Mouse (Mus musculus) forebrain, embryonic 11.5 days (tissue): ENCODE results near the gene Carhsp1. TPM values are rescaled to one million over a fixed set of nuclear protein-coding genes. Genes with fewer than 3 reads are reported as not detected.

Source experiments
- ATAC-seq: fragments of 200-750 bp; cut with Nextera tagmentation; replicated peaks from 2 replicates; pipeline ENCODE4 v1.8.0; 2017; ENCODE audit warnings: moderate TSS enrichment; ENCODE audit not compliant: low FRiP score
- DNase-seq: peaks from one replicate; pipeline ENCODE4 v3.0.0-alpha.2; 2017; ENCODE audit warnings: low spot score
- H3K27ac ChIP-seq: fragments of 300-500 bp; sonication (generic); 2 replicates; pipeline ENCODE4 v1.5.1; 2014; ENCODE audit warnings: low read depth, low read length
- H3K27me3 ChIP-seq: fragments of 300-500 bp; sonication (generic); 2 replicates; pipeline ENCODE4 v1.6.1; 2014; ENCODE audit warnings: mild to moderate bottlenecking, low read length, mixed read lengths; ENCODE audit not compliant: control insufficient read depth, insufficient read depth
- H3K36me3 ChIP-seq: fragments of 300-500 bp; sonication (generic); 2 replicates; pipeline ENCODE4 v1.6.1; 2014; ENCODE audit warnings: mild to moderate bottlenecking, low read length, moderate library complexity, mixed read lengths; ENCODE audit not compliant: control insufficient read depth, insufficient read depth
- H3K4me1 ChIP-seq: fragments of 300-500 bp; sonication (generic); replicated peaks from 2 replicates; pipeline ENCODE4 v1.6.1; 2014; ENCODE audit warnings: low read length, mixed read lengths; ENCODE audit not compliant: control insufficient read depth, insufficient read depth
- H3K4me2 ChIP-seq: fragments of 300-500 bp; sonication (generic); 2 replicates; pipeline ENCODE4 v1.6.1; 2014; ENCODE audit warnings: low read depth, mild to moderate bottlenecking, low read length, moderate library complexity, mixed read lengths; ENCODE audit not compliant: severe bottlenecking
- H3K4me3 ChIP-seq: fragments of 300-500 bp; sonication (generic); 2 replicates; pipeline ENCODE4 v1.5.1; 2014; ENCODE audit warnings: low read depth, low read length
- H3K9ac ChIP-seq: fragments of 300-500 bp; sonication (generic); 2 replicates; pipeline ENCODE4 v1.6.1; 2014; ENCODE audit warnings: low read length
- H3K9me3 ChIP-seq: fragments of 300-500 bp; sonication (generic); 2 replicates; pipeline ENCODE4 v1.6.1; 2016; ENCODE audit warnings: low read length, mixed read lengths; ENCODE audit not compliant: control insufficient read depth
- WGBS: fragments of 180-500 bp; shearing (Covaris S2); extraction: QIAGEN DNeasy Blood & Tissue Kit; methylation state at CpG from one replicate; pipeline ENCODE4 v1.1.7; 2014; 5-methylcytosine and 5-hydroxymethylcytosine counted together
- polyA plus RNA-seq: library from polyadenylated mRNA; unstranded; fragments of >200 nt; fragmentation: Nextera tagmentation; extraction: Ambion mirVana; gene quantifications from 2 replicates; pipeline ENCODE4 v1.2.1, GENCODE M21; 2014

Carhsp1 gene
- polyA plus RNA-seq, 1 experiment from 2014 or later: 55.9 TPM

DNA sequence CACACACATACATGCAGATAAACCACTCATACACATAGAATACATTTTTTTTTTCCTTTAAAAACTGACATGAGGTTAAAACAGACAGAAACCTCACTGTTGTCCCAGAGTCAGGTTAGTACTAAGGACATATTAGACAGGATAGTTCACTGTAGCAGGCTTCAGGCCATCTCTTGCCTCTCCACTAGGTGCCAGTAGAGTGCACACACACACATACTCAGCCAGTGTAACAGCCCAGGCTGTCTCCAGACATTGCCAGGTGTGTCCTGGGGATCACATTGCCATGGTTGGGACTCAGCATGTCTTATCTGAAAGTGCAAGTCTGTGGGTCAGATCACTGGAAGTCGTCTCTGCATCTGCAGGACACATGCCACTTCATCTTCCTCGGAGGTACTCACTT, 28.1 kb downstream of the Carhsp1 start:
- ATAC-seq (peak; percentile 69), DNase-seq (no peak)
- Histone ChIP-seq H3K4me2 (no peak overlapping the region), H3K36me3 (peaks cover 8% of the 10 kb centered on the region; the same call in 1 of the 2 replicates), H3K9me3 (no peaks in the 10 kb centered on the region), H3K27me3 (no peaks in the 10 kb centered on the region), H3K27ac (no peak overlapping the region), H3K4me1 (no peaks in the 10 kb centered on the region), H3K4me3 (no peak overlapping the region), H3K9ac (no peak overlapping the region)
- WGBS: 77% methylated on average over 2 of the region's 2 CpGs

DNA sequence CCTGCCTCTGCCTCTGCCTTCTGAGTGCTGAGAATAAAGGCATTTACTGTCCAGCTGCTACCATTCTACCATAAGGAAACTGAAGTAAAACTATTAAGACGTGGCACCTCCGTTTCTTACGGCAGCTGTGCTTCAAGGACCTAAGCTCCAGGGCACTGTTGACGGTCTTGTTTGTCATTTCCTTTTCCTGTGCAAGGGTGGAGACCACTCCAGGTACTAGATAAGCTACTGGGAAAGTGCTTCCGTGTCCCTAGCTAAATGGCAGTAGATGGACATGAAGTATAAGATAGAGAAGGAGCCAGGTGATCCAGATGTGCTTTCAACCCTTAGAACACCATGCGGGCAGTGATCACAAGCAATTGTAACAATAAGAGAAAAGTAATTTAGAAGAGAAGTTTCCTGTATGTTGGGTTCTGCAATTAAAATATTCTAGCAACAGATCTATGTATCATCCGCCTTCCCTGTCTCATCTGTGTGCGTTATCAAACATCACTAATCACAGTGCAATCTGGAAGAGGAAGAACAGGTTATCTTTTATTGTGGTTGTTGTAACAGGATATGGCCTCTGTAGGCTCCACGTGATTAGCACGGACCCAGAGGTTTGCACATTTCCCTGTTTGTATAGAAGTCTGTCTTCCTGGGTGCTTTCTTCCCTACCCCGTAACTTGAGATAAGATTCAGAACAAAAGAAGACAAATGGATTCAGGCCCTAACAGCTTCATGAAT, 32.3 kb downstream of the Carhsp1 start:
- WGBS: 90% methylated on average over 11 of the region's 11 CpGs
- ATAC-seq (no peak), DNase-seq (no peak)
- no peaks in the 10 kb centered on the region for H3K9me3 ChIP-seq
- no peak overlapping the region for H3K9ac ChIP-seq
- peaks cover 11% of the 10 kb centered on the region; the same call in 1 of the 2 replicates for H3K4me1 ChIP-seq
- no peak overlapping the region for H3K4me3 ChIP-seq
- no peak overlapping the region for H3K4me2 ChIP-seq
- H3K27ac ChIP-seq: no peak overlapping the region
- peaks cover 3% of the 10 kb centered on the region; the same call in 1 of the 2 replicates for H3K36me3 ChIP-seq
- no peaks in the 10 kb centered on the region for H3K27me3 ChIP-seq

DNA sequence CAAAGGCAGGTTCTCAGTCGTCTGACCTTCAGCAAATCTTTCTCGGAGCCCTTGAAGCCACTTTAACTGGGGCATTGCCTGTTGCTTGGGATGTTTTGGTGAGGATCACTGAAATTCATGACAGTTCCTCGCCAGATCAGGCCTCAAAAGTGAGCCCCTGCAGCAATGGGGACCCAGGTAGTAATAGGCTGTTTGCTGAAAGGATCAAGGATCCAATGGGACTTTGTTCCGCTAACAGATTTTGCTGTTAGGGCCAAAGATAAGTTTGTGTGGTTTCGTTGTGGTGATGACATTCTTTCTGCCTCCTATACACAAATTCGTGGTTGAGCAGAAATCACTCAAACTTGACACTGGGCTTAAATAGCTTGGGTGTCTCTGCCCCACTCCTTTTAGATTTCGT, 33.8 kb downstream of the Carhsp1 start:
- H3K36me3 ChIP-seq: no peaks in the 10 kb centered on the region; the same call in 1 of the 2 replicates
- peak overlapping the region; percentile 77 for H3K4me2 ChIP-seq
- 51% methylated on average over 7 of the region's 7 CpGs for WGBS
- DNase-seq: no peak
- peak overlapping the region; percentile 88 for H3K9ac ChIP-seq
- H3K27me3 ChIP-seq: no peaks in the 10 kb centered on the region
- no peak for ATAC-seq
- H3K4me1 ChIP-seq: peaks cover 11% of the 10 kb centered on the region; the same call in 1 of the 2 replicates
- peak overlapping the region; percentile 71 for H3K27ac ChIP-seq
- no peaks in the 10 kb centered on the region for H3K9me3 ChIP-seq
- peak overlapping the region; percentile 65 for H3K4me3 ChIP-seq

DNA sequence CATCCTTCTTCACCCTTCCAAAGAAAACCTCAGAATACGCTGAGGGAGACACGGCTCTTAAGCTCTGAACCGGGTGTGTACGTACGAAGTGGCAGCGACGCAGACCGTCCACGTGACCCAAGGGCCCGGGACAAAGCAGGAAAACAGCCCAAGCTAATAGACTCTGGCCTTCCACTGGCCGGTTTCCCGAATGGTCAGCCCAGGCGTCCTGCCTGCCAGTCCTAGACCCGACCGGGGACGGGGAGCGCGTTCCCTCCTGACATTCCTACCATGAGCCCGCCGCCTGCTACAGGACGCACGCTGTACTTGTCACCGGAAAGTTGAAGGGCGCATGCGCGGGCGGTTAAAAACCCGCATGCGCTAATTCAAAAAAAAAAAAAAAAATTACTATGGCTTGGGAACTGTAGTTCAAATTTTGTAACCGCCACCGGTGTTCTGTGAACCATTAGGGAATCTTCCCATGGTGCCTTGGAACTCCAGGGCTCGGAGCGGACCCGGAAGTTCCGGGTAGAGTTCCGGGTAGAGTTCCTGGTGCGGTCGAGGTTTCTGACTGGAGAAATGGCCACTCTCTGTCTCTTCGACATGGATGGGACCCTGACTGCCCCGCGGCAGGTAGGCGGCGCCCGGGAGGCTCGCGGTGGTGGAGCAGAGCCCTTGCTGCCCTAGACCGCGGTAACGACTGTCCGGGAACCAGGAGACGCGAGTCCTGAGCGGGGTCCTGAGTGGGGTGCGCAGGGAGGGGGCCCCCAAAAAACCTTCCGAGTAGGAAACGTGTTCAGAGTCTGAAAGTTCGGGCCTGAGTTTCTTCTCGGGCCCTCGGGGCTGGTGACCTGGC, 34.5 kb downstream of the Carhsp1 start, which contains the start of the genes Pmm2 and Tmem186:
Gene Pmm2, plus strand, starts transcription at position 458 of the 835 bp plus-strand sequence.
Gene Tmem186, minus strand, starts transcription at position 496 of the 835 bp plus-strand sequence.
- Histone ChIP-seq H3K27me3 (no peaks in the 10 kb centered on the region), H3K4me1 (peaks cover 11% of the 10 kb centered on the region; the same call in 1 of the 2 replicates), H3K4me2 (peak within 1 kb of the TSS; percentile 77), H3K4me3 (peak within 1 kb of the TSS; percentile 65), H3K27ac (peak within 1 kb of the TSS; percentile 71), H3K36me3 (no peaks in the 10 kb centered on the region; the same call in 1 of the 2 replicates), H3K9ac (peak within 1 kb of the TSS; percentile 88), H3K9me3 (no peaks in the 10 kb centered on the region)
- peak; percentile 89 for DNase-seq
- ATAC-seq: peak; percentile 90
- WGBS: under 1% methylated on average over 59 of the region's 59 CpGs

DNA sequence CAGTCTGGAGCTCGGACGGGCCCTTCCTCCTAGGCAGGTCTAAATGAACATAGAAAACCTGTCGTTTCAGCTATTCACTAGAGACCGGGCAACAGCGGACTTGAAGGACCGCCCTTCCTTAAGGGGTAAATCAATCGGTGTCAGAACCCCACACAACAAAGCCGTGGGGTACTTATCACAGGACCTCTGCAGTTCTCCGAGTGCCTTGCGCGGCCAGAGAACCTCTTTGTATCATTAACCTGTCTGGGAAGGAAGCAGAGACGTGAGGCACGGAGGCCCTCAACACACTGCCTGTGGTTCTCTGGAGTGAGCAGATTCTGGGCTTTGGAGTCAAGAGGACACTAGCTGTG, 35.1 kb downstream of the Carhsp1 start:
- no peaks in the 10 kb centered on the region for H3K9me3 ChIP-seq
- ATAC-seq (peak; percentile 53; the same call in 1 of the 2 replicates), DNase-seq (peak; percentile 68)
- H3K9ac ChIP-seq: peak overlapping the region; percentile 88
- under 1% methylated on average over 13 of the region's 13 CpGs for WGBS
- H3K4me3 ChIP-seq: peak overlapping the region; percentile 65
- peak overlapping the region; percentile 77 for H3K4me2 ChIP-seq
- peak overlapping the region; percentile 71; the same call in 1 of the 2 replicates for H3K27ac ChIP-seq
- H3K4me1 ChIP-seq: peaks cover 11% of the 10 kb centered on the region; the same call in 1 of the 2 replicates
- no peaks in the 10 kb centered on the region for H3K27me3 ChIP-seq
- H3K36me3 ChIP-seq: peaks cover 3% of the 10 kb centered on the region; the same call in 1 of the 2 replicates

DNA sequence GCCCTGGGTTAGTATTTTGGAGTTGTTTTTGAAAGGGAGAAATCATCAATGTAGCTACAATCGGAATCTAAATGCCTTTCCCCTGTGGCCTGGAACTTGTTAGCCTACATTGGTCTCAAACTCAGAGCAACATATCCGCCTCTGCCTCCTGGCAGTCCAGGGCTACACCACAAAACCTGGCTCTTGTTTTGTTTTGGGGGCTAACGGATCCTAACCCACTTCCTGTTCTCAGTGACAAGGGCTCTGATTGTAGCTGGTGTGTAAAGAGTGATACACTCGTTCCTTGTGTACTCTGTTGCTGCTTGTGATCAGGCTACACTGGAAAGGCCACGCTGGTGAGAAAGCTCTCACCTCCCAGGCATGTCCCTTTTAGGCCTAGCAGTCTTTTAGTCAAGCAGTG, 40.5 kb downstream of the Carhsp1 start:
- ATAC-seq: no peak
- WGBS: 90% methylated on average over 5 of the region's 5 CpGs

DNA sequence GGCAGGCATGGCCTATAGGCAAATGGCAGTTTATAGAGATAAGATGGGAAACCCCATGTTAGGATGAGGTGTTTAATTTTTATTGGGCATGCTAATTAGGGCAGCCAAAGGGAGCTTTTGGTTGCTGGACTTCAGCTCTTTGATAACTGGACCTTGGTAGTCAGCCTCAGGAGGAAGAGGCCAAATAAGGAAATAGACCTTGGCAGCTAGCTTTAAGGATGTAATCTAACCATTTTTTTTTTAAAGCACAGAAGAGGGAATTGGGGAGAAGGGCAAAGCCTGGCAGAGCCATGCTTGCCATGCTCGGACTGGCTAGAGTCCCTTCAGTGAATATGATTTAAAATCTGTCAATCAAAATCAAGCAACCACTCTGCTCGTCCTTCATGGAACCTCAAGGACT, 41.5 kb downstream of the Carhsp1 start:
- ATAC-seq (no peak), DNase-seq (no peak)
- WGBS: 80% methylated on average over 2 of the region's 2 CpGs

More for the DNA sequence above, 40.5 kb downstream of the Carhsp1 start:
- Histone ChIP-seq H3K4me1 (peaks cover 6% of the 10 kb centered on the region; the same call in 1 of the 2 replicates), H3K9ac (no peak overlapping the region), H3K9me3 (no peaks in the 10 kb centered on the region), H3K27me3 (no peaks in the 10 kb centered on the region), H3K27ac (no peak overlapping the region), H3K4me2 (no peak overlapping the region), H3K4me3 (no peak overlapping the region), H3K36me3 (peaks cover 3% of the 10 kb centered on the region; the same call in 1 of the 2 replicates)
- DNase-seq: no peak

DNA sequence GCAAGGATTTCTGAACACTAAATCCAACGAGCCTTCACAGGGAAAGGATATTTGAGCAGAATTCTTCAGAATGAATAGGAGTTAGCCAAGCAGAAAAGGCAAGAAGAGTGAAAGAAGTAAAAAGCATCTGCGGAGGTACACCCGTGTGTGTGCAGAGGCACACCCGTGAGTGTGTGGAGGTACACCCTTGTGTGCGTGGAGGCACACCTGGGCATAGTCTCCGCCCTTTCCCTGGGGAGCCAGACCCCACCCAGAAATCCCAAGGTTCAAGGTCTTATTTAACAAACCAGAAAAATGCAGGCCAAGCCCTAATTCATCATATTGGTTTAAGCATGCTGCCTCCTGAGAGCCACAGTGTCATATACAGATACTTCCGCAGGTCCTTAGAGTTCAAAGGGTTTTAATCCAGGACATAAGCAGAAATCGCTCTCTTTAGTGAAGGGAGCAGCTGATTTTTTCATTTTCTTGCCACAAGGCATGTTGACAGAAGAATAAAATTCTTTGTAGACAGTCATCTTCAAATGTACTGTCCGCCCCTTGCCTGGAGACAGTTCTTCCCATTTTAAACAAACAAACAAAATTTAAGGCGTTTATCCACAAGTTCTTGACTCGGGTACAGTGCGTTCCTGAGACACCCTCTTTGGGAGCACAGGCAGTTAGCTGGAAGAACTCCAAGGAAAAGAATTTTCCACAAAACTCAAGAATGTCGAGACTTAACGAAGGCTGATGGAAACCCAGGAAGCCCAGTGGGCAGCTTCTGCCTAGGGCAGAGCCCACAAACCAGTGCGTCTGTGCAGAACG, 51.4 kb downstream of the Carhsp1 start:
- no peak overlapping the region for H3K4me2 ChIP-seq
- WGBS: 85% methylated on average over 16 of the region's 16 CpGs
- no peak for DNase-seq

More for the DNA sequence above, 41.5 kb downstream of the Carhsp1 start:
- Histone ChIP-seq H3K27ac (no peak overlapping the region), H3K4me2 (no peak overlapping the region), H3K9ac (no peak overlapping the region), H3K4me1 (no peaks in the 10 kb centered on the region), H3K27me3 (no peaks in the 10 kb centered on the region), H3K9me3 (no peaks in the 10 kb centered on the region), H3K4me3 (no peak overlapping the region), H3K36me3 (peaks cover 3% of the 10 kb centered on the region; the same call in 1 of the 2 replicates)

More for the DNA sequence above, 51.4 kb downstream of the Carhsp1 start:
- no peaks in the 10 kb centered on the region for H3K27me3 ChIP-seq
- no peak for ATAC-seq
- H3K4me3 ChIP-seq: no peak overlapping the region
- H3K9ac ChIP-seq: no peak overlapping the region
- no peak overlapping the region for H3K27ac ChIP-seq
- peaks cover 3% of the 10 kb centered on the region for H3K4me1 ChIP-seq
- no peaks in the 10 kb centered on the region for H3K36me3 ChIP-seq
- no peaks in the 10 kb centered on the region for H3K9me3 ChIP-seq
